Mouse (Mus musculus): ENCODE measurements around the gene Ccl4. TPM values are rescaled to one million over a fixed set of nuclear protein-coding genes. Genes with fewer than 3 reads are reported as not detected.

Ccl4 gene
- polyA plus RNA-seq, 1 experiment from 2014 or later, result 1.7 TPM

DNA sequence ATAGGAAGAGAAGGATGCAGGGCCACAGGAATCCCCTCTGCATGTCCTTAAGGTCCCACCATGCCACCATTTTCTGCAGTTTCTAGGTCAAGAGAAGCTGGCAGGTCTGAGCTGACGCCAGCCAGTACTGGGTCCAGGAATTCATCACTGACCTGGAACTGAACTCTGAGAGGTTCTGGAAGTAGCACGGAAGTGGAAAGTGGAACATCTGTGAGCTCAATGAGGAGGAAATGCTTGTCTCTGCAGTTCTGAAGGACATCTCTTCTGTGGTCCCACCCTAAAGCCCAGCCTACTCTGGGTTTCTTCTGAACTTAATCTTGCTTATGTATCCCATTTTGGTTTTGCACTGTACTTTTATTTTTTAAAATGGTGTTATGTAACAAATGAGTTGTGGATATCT is 31.3 kb upstream of the Ccl4 start:
- Histone ChIP-seq H3K4me2 (replicated peaks; ENCODE audit: low read depth, low read length) (no peak overlapping the region), H3K36me3 (ENCODE audit: insufficient read depth, low read length) (no peaks in the 10 kb centered on the region), H3K4me3 (ENCODE audit: low read depth, low read length) (no peak overlapping the region), H3K27me3 (replicated peaks; ENCODE audit: insufficient read depth, low read length) (no peaks in the 10 kb centered on the region), H3K4me1 (ENCODE audit: insufficient read depth, low read depth, low read length) (no peaks in the 10 kb centered on the region), H3K27ac (ENCODE audit: low read length) (no peak overlapping the region), H3K9me3 (ENCODE audit: low read length) (no peaks in the 10 kb centered on the region), H3K9ac (replicated peaks; ENCODE audit: low read depth) (no peak overlapping the region)
- ATAC-seq, result no peak
- TF ChIP-seq CTCF (IDR thresholded peaks at IDR 0.05), result no peak
- TF ChIP-seq EP300 (IDR thresholded peaks at IDR 0.05), result no peak
- DNase-seq (ENCODE audit: low spot score), result no peak
- 47% methylated on average over 2 of the region's 2 CpGs for WGBS

DNA sequence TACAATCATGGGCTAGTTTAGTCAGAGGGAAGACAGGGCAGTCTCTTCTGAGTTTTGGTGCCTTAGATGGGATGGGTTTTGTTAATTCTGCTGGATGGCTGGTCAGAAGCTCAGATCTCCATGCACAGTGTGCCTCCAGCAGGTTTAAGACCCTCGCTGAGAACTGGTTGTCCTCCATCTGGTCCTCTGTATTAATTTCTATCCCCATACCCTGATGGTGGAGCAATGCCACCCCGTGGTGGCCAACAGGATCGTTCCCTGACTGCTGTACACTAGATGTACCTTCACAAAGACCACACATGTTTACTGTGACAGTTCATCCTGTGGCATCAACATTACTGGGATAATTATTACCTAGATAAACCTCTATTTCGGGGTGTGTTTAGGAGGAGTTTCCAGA is 29.6 kb upstream of the Ccl4 start:
- DNase-seq (ENCODE audit: low spot score) (no peak), ATAC-seq (no peak)
- Histone ChIP-seq H3K27me3 (replicated peaks; ENCODE audit: insufficient read depth, low read length) (no peaks in the 10 kb centered on the region), H3K36me3 (ENCODE audit: insufficient read depth, low read length) (no peaks in the 10 kb centered on the region), H3K27ac (ENCODE audit: low read length) (no peak overlapping the region), H3K4me3 (ENCODE audit: low read depth, low read length) (no peak overlapping the region), H3K9me3 (ENCODE audit: low read length) (no peaks in the 10 kb centered on the region), H3K9ac (replicated peaks; ENCODE audit: low read depth) (no peak overlapping the region), H3K4me1 (ENCODE audit: insufficient read depth, low read depth, low read length) (no peaks in the 10 kb centered on the region), H3K4me2 (replicated peaks; ENCODE audit: low read depth, low read length) (no peak overlapping the region)
- TF ChIP-seq EP300 (IDR thresholded peaks at IDR 0.05), result no peak
- peak; percentile 56 for TF ChIP-seq CTCF (IDR thresholded peaks at IDR 0.05)
- 56% methylated on average over 4 of the region's 4 CpGs for WGBS

DNA sequence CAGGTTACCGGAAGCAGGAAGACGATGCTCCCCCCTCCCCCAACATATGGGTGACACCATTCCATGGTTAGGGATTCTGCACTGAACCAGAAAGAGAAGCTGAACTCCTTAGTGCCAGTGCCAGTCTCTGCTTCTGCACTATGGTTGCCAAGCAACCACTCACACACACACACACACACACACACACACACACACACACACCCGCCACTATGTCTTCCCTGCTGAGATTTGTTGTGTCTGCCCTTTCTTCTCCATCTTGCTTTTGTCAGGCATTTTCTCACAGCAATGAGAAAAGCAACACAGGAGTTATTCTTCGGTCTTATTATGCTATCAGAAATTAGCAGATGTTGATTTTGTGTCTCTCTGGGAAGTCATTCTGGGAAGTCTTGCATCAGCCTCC is 28.0 kb upstream of the Ccl4 start:
- 69% methylated on average over 3 of the region's 4 CpGs for WGBS
- ATAC-seq (no peak), DNase-seq (ENCODE audit: low spot score) (no peak)
- Histone ChIP-seq H3K36me3 (ENCODE audit: insufficient read depth, low read length) (no peaks in the 10 kb centered on the region), H3K4me2 (replicated peaks; ENCODE audit: low read depth, low read length) (no peak overlapping the region), H3K9me3 (ENCODE audit: low read length) (no peaks in the 10 kb centered on the region), H3K9ac (replicated peaks; ENCODE audit: low read depth) (no peak overlapping the region), H3K4me3 (ENCODE audit: low read depth, low read length) (no peak overlapping the region), H3K4me1 (ENCODE audit: insufficient read depth, low read depth, low read length) (no peaks in the 10 kb centered on the region), H3K27ac (ENCODE audit: low read length) (no peak overlapping the region), H3K27me3 (replicated peaks; ENCODE audit: insufficient read depth, low read length) (no peaks in the 10 kb centered on the region)
- no peak for TF ChIP-seq EP300 (IDR thresholded peaks at IDR 0.05)
- no peak for TF ChIP-seq CTCF (IDR thresholded peaks at IDR 0.05)

DNA sequence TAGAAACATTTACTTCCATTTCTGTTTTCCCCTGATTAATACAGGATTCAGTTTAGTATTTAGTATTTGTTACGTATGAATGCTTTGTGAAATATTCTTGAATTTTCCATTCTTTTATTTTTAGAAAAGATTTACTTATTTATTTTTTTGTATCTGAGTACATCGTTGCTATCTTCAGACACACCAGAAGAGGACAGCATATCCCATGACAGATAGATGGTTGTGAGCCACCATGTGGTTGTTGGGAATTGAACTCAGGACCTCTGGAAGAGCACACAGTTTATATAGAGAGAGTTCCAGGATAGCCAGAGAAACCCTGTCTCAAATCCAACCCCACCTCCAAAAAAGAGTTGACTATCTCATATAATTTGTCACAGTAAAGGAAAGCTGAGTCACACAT is 27.5 kb upstream of the Ccl4 start:
- ATAC-seq (no peak), DNase-seq (ENCODE audit: low spot score) (no peak)
- no peak overlapping the region for H3K4me2 ChIP-seq (replicated peaks; ENCODE audit: low read depth, low read length)
- H3K27ac ChIP-seq (ENCODE audit: low read length), result no peak overlapping the region
- H3K4me1 ChIP-seq (ENCODE audit: insufficient read depth, low read depth, low read length), result no peaks in the 10 kb centered on the region
- H3K9me3 ChIP-seq (ENCODE audit: low read length), result no peaks in the 10 kb centered on the region
- no peak overlapping the region for H3K4me3 ChIP-seq (ENCODE audit: low read depth, low read length)
- no peaks in the 10 kb centered on the region for H3K36me3 ChIP-seq (ENCODE audit: insufficient read depth, low read length)
- no peaks in the 10 kb centered on the region for H3K27me3 ChIP-seq (replicated peaks; ENCODE audit: insufficient read depth, low read length)
- H3K9ac ChIP-seq (replicated peaks; ENCODE audit: low read depth), result no peak overlapping the region
- TF ChIP-seq CTCF (IDR thresholded peaks at IDR 0.05) (no peak), EP300 (IDR thresholded peaks at IDR 0.05) (no peak)
- 88% methylated on average over 2 of the region's 2 CpGs for WGBS

DNA sequence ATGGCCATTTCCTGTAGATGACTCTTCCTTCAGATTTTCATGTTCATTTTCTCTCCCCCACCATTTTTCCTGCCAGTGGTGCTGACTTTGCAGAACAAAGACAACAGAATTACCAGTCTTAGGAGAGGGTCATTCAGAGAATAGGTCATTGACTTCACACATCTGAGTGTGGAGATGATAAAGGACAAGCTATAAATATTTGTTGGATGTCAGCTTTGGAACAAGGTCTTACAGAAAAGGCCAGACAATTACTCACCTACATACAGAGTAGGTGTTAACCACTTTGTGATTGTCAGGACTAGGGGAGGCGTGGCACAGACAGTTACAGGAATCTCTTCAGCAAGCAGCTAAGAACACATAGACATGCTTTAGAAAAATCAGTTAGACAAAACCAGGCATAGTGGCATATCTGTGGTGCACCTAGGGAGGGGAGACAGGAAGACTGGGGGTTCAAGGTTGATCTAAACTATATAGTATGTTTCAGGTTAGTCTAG is 25.6 kb upstream of the Ccl4 start:
- H3K27ac ChIP-seq (ENCODE audit: low read length), result no peak overlapping the region
- no peaks in the 10 kb centered on the region for H3K9me3 ChIP-seq (ENCODE audit: low read length)
- no peaks in the 10 kb centered on the region for H3K27me3 ChIP-seq (replicated peaks; ENCODE audit: insufficient read depth, low read length)
- H3K4me1 ChIP-seq (ENCODE audit: insufficient read depth, low read depth, low read length), result no peaks in the 10 kb centered on the region
- H3K4me2 ChIP-seq (replicated peaks; ENCODE audit: low read depth, low read length), result no peak overlapping the region
- 64% methylated on average over 1 of the region's 1 CpGs for WGBS
- no peak for ATAC-seq
- no peaks in the 10 kb centered on the region for H3K36me3 ChIP-seq (ENCODE audit: insufficient read depth, low read length)
- no peak for DNase-seq (ENCODE audit: low spot score)
- no peak overlapping the region for H3K9ac ChIP-seq (replicated peaks; ENCODE audit: low read depth)
- H3K4me3 ChIP-seq (ENCODE audit: low read depth, low read length), result no peak overlapping the region
- TF ChIP-seq EP300 (IDR thresholded peaks at IDR 0.05), result no peak
- no peak for TF ChIP-seq CTCF (IDR thresholded peaks at IDR 0.05)

DNA sequence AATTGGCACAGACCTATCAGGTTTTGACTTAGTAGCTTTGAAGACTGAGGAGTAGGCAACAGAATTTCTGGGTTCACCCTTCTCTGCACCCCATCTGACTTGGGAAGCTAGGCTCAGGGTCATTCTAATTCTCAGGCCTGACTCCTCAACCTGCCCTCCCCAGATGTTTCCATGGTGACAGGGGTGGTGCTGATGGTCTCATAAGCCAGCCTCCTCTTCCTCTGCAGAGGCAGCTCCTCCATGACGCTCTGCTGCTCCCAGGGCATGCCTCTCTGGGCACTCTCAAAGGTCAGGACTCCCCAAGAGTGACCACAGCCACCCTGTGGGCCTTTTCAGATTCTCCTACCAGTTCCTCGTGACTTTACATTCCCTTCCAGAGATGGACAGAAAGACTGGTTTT is 23.4 kb upstream of the Ccl4 start:
- 62% methylated on average over 2 of the region's 2 CpGs for WGBS
- no peak for TF ChIP-seq CTCF (IDR thresholded peaks at IDR 0.05)
- no peak for TF ChIP-seq EP300 (IDR thresholded peaks at IDR 0.05)
- Histone ChIP-seq H3K4me1 (ENCODE audit: insufficient read depth, low read depth, low read length) (no peaks in the 10 kb centered on the region), H3K36me3 (ENCODE audit: insufficient read depth, low read length) (no peaks in the 10 kb centered on the region), H3K4me3 (ENCODE audit: low read depth, low read length) (no peak overlapping the region), H3K27me3 (replicated peaks; ENCODE audit: insufficient read depth, low read length) (no peaks in the 10 kb centered on the region), H3K9ac (replicated peaks; ENCODE audit: low read depth) (no peak overlapping the region), H3K9me3 (ENCODE audit: low read length) (no peaks in the 10 kb centered on the region), H3K27ac (ENCODE audit: low read length) (no peak overlapping the region), H3K4me2 (replicated peaks; ENCODE audit: low read depth, low read length) (no peak overlapping the region)
- no peak for ATAC-seq
- no peak for DNase-seq (ENCODE audit: low spot score)

DNA sequence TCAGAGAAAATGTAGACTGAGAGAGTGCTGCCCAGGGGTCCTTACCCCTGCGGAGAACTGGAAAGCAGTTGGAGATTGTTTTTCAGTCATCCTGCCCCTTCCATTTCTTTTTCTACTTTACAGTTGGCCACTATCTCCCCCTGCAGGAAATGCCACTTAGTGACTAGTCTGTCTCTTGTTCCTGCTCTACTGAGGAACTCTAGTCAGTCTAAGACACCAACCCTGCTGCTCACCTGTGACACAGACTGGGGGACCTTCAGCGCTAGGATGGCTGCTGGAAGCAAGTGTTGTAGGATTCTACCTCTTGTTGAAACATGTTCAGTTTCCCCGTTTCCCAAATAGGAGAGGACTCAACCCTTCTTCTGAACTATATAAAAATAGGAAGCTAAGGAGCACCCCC is 22.9 kb upstream of the Ccl4 start:
- Histone ChIP-seq H3K36me3 (ENCODE audit: insufficient read depth, low read length) (no peaks in the 10 kb centered on the region), H3K27me3 (replicated peaks; ENCODE audit: insufficient read depth, low read length) (no peaks in the 10 kb centered on the region), H3K4me3 (ENCODE audit: low read depth, low read length) (no peak overlapping the region), H3K4me2 (replicated peaks; ENCODE audit: low read depth, low read length) (no peak overlapping the region), H3K9me3 (ENCODE audit: low read length) (no peaks in the 10 kb centered on the region), H3K9ac (replicated peaks; ENCODE audit: low read depth) (no peak overlapping the region), H3K4me1 (ENCODE audit: insufficient read depth, low read depth, low read length) (no peaks in the 10 kb centered on the region), H3K27ac (ENCODE audit: low read length) (no peak overlapping the region)
- TF ChIP-seq CTCF (IDR thresholded peaks at IDR 0.05) (peak; percentile 49), EP300 (IDR thresholded peaks at IDR 0.05) (no peak)
- ATAC-seq, result no peak
- DNase-seq (ENCODE audit: low spot score), result peak; percentile 26
- 54% methylated on average over 3 of the region's 3 CpGs for WGBS

All from lung, postnatal 0 days (tissue).